Mouse (Mus musculus) cerebellum, adult 8-10 months (tissue): ENCODE results near the gene Zfp605.
"Not testable (repeated sequence)": the region's sequence is repeated elsewhere in the genome, so short reads cannot be mapped to it uniquely, and the experiment has no call there.

ENCODE experiments used
- DNase-seq: peaks from one replicate; pipeline ENCODE4 v3.0.0; 2022

Gene Zfp605

GRCm38 (mm10) chr5:110109991-110110441 lies at the start of gene Zfp605:
Zfp605 (plus strand) TSS chr5:110110092.
- peak; percentile 95 for DNase-seq

GRCm38 (mm10) chr5:110072413-110072812 lies 37.5 kb upstream of the Zfp605 start, which contains the start of gene Gm17655:
Gm17655 (minus strand) TSS chr5:110072513.
- DNase-seq = not testable (repeated sequence)

DNA sequence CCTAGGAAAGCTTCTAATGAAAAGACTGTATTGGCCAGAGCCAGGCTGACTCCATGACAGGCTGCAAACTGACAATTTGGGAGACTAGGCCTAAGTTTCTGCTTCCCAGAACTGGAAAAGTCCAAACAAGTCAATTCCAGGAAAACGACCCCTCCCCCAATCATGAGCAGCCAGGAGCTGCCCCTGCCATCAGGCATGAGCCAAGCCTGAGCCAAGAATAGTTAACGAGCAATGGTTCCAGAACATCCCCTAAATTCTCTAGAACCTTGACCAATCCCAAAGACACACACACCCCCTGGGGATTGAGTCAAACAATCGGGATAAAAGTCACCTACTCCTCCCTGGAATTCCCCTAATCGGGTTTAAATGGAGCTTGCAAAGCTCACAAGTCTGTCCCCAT lies 26.9 kb upstream of the Zfp605 start:
- no peak for DNase-seq

DNA sequence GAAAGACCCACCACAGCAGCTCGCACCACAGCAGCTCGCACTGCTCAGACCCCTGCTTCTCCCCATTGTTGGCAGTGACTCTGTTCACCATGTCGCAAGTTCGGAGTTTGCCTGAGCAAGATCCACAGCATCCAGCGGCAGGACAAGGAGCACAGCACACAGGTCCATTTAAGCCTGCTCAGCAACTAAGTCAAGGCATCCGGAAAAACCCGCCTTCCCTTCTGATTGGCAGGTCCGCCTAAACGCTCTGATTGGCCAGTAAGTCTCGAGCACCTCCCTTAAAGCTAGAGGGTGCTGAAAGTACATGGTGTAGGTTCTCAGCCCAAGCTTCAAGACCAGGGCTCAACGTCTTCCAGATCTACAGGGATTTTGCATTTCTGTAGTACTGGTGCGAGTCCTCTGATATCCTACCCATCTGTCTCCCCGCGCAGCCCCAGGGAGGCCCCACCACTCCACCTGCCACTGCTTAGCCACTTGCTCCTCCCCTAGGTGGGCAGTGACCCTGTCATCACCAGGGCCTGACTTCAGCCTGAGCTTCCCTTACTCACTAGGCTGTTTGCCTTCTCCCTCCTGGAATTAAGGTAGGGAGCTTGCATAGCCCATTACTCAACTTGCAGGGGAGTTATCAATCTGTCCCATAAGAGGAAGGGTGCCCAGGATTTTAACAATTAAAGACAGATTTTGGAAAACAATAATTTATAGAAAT lies 23.6 kb upstream of the Zfp605 start:
- DNase-seq = no peak

DNA sequence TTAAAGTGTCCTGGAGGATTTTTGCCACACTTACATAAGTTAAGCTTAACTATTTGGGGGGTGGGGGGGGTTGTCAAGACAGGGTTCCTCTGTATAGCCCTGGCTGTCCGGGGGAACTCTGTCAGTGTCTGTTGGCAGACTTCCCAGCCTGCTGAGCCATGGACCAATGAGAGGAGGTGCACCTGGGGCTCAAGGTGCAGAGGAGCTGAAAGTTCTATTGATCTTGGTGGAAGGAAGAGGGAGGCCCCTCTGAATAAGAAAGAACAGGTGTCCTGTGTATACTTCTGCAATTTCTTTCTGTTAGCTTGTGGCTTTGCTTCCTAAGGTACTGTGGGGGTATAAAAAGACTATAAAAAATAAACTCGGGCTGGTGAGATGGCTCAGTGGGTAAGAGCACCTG lies 18.3 kb upstream of the Zfp605 start:
- DNase-seq = no peak

DNA sequence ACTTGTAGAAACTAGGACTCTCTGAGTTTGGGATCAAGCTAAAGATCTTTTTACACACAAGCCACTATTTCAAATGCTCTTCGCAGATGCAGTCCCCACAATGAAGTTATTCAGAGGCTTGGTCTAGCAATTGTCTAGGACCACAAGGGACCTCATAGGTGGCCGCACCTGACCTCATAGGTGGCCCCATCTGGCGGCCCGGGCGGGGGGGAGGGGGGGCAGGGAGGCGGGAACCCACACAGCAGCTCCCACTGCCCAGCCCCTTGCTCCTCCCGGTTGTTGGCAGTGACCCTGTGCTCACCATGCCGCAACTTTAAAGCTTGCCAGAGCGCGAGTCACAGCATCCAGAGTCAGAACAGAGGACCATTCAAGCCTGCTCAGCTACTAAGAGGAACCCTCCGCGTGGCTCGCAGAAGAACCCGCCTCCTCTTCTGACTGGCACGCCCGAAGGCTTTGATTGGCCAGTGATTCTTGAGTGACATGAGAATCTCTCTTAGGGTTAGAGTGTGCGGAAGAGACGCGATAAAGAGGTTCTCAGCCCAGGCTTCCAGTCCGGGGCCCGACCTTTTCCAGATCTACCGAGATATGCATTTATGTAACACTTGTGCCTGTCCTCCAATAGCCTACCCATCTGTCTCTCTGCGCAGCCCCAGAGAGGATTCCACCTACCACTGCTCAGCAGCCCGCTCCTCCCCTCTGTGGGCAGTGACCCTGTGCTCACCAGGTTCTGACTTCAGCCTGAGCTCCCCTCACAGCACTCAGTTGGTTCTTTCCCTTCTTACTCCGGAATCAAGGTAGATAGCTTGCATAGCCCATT lies 15.7 kb upstream of the Zfp605 start, which contains the start of gene Gm35315:
Gene Gm35315, minus strand, starts transcription at position 391 of the 817 bp plus-strand sequence.
- peak; percentile 88 for DNase-seq

- no peak for DNase-seq
Measured at GRCm38 (mm10) chr5:110094847-110095213, 15.1 kb upstream of the Zfp605 start.

DNA sequence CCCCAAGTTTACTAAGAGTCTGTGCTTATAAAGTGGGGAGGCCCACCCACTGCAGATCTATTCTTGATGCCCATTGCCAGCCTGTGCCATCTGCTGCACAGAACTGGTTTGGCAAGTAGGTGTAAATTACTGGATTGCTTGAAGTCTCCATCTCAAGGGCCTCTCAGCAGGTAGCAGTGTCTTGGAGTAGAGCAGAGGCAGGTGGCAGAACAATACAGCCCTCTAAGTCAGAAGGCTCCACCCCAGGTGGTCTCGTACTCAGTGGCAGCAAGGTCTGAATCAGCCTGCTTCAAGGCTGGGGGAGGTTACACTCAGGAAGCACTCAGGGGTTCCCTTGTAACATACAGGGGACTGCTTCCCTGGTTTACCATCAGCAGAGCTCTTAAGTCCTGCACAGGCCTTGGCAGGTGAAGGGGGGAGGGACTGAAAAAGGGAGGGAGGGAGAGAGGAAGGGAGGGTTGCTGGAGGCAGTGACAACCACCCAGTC lies 10.9 kb upstream of the Zfp605 start:
- DNase-seq = no peak

GRCm38 (mm10) chr5:110099656-110100580 lies 10.0 kb upstream of the Zfp605 start, which contains the start of gene Plcxd1:
Plcxd1 (plus strand) TSS chr5:110099969.
- peak; percentile 26 for DNase-seq

DNA sequence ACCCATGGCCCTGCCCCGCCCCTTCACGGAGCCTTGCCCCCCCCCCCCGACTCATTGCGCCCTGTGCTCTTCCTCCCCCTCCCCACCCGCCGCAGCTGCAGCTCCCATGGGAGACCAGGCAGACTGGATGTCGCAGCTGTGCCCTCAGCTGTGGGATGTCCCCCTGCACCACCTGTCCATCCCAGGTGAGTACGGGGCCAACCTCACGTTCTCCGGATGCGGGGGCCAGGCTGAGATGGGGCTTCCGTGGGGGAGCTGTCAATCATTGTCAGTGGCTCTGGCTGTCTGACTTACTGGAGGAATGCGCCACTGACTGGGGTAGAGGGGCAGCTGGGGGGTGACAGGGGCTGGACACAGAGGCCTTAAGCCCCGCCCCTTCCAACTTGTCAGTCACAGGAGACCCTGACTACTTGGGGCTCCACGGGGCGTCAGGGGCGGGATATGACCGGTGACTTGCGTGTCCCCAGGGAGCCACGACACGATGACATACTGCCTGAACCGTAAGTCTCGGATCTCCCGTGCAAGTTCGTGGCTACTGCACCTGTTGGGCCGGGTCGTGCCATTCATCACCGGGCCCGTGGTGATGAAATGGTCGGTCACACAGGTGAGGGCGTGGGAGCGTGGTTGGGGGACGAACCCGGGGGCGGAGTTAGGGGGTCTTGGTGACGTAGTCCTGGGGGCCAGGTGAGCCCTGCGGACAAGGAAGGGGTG lies 8.8 kb upstream of the Zfp605 start:
- DNase-seq = peak; percentile 45

- DNase-seq = peak; percentile 66
Measured at GRCm38 (mm10) chr5:110101716-110102347, 8.1 kb upstream of the Zfp605 start.

DNA sequence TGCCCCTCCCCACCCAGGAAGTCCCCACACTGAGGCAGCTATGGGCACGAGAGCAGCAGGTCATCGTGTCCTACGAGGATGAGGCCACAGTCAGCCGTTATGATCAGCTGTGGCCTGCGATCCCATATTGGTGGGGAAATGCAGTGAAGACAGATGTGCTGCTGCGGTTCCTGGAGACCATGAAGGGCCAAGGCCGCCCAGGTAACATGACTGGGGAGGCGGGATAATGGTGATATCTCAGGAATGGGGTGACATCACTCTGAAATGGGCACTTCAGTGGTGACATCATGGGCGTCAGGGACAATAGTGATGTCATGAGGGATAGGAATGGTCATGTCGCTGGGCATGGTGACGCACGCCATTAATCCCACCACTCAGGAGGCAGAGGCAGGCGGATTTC lies 7.5 kb upstream of the Zfp605 start:
- DNase-seq = no peak

- no peak for DNase-seq
Measured at GRCm38 (mm10) chr5:110102853-110103625, 6.9 kb upstream of the Zfp605 start.

DNA sequence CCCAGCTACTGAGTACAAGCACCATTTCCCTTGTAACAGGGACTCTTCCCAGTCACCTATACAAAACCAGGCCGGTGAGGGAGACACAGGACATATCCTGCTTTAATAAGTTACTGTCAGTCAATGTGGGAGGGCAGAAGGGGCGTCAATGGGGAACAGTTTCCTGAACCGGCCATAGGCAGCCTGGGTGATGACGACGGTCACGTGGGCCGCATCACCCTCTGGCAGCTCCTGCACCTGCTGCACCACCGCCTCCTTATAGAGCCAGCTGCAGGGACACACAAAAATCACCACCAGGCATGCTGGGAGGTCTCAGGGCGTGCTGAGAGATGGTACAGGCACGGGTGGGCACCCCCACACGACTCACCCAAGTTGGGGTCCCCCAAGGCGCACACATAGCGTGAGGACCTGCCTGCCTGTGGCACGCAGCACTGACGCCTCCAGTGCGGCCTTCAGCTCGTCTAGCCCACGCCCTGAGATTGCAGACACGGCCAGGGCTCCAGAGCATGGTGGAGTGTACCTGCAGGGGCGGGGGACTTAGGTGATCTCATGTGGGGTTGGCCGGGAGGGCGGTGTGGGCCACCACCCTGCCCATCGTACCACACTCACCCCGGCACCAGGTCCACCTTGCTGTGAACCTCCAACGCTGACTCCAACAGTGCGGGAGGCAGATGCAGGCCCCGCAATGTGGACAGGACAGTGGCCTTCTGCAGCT lies 5.8 kb upstream of the Zfp605 start:
- no peak for DNase-seq

- peak; percentile 33 for DNase-seq
Measured at GRCm38 (mm10) chr5:110104616-110105380, 5.1 kb upstream of the Zfp605 start.

- peak; percentile 26 for DNase-seq
Measured at GRCm38 (mm10) chr5:110106140-110106871, 3.6 kb upstream of the Zfp605 start.

DNA sequence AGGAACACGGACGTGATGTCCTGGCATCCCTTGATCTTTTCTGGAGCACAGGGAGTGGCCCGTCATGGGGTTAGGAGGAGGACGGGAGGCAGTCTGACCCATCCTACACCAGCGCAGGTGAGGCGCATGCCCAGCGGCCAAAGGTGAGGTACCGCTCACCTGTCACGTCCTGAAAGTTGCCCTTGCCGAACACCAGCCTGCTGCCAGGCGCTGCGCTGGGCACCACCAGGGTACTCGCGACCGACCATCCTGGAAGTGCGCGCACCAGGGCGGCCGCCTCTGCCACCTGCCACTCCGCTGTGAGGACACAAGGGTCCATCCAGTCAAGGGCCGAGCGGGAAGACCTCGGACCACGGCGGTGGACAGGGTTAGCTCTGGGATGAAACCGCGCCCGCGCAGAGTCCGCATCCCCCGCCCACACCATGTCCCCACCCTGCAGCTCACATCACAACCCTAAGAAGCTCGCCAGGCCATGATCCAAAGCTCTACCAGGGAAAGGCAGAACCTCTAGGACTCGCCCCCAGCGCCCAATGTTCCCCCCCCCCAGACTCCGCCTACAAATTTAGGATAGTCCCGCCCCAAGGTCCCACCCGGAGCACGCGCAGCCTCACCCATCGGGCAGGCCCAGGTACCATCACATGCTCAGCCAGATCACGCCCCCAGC lies 2.9 kb upstream of the Zfp605 start:
- peak; percentile 59 for DNase-seq
